Mouse (Mus musculus): ENCODE measurements around the gene 1700003H04Rik.

1700003H04Rik gene

GRCm38 (mm10) chr3:124581001-124581400, at the start of gene 1700003H04Rik:
Gene 1700003H04Rik (minus strand): TSS chr3:124581101.
- DNase-seq: no peak

- DNase-seq: no peak
Measured at GRCm38 (mm10) chr3:124623031-124623430, 42.1 kb upstream of the 1700003H04Rik start.

GRCm38 (mm10) chr3:124613287-124613686, 32.4 kb upstream of the 1700003H04Rik start:
- no peak for DNase-seq

GRCm38 (mm10) chr3:124609956-124610355, 29.1 kb upstream of the 1700003H04Rik start:
- no peak for DNase-seq

GRCm38 (mm10) chr3:124606021-124606517, 25.2 kb upstream of the 1700003H04Rik start:
- no peak for DNase-seq

GRCm38 (mm10) chr3:124605518-124605917, 24.6 kb upstream of the 1700003H04Rik start:
- DNase-seq: no peak

- DNase-seq: no peak
Measured at GRCm38 (mm10) chr3:124597789-124598188, 16.9 kb upstream of the 1700003H04Rik start.

GRCm38 (mm10) chr3:124587534-124587933, 6.6 kb upstream of the 1700003H04Rik start:
- peak in 1 of 2 experiments; percentile 61 for DNase-seq

GRCm38 (mm10) chr3:124585761-124586160, 4.9 kb upstream of the 1700003H04Rik start:
- peak; percentile 27 to 44 for DNase-seq

- DNase-seq: no peak
Measured at GRCm38 (mm10) chr3:124557317-124557716, 23.6 kb downstream of the 1700003H04Rik start.

GRCm38 (mm10) chr3:124555963-124556362, 24.9 kb downstream of the 1700003H04Rik start:
- no peak for DNase-seq

GRCm38 (mm10) chr3:124555092-124555491, 25.8 kb downstream of the 1700003H04Rik start:
- DNase-seq: no peak

GRCm38 (mm10) chr3:124548898-124549297, 32.0 kb downstream of the 1700003H04Rik start:
- peak; percentile 61 to 69 for DNase-seq

GRCm38 (mm10) chr3:124538260-124538659, 42.6 kb downstream of the 1700003H04Rik start:
- DNase-seq: peak in 1 of 2 experiments; percentile 40

GRCm38 (mm10) chr3:124536602-124537001, 44.3 kb downstream of the 1700003H04Rik start:
- DNase-seq: no peak

GRCm38 (mm10) chr3:124518786-124519185, 62.1 kb downstream of the 1700003H04Rik start:
- no peak for DNase-seq
